Mouse (Mus musculus): ENCODE results near the gene Mfsd10.

Mfsd10 gene

GRCm38 (mm10) chr5:34636481-34637287 is at the start of gene Mfsd10:
Gene Mfsd10 (minus strand): TSS chr5:34637212.
- DNase-seq (ENCODE audit: low spot score): peak; percentile 81

GRCm38 (mm10) chr5:34670280-34670679 is 33.3 kb upstream of the Mfsd10 start:
- no peak for DNase-seq (ENCODE audit: low spot score)

DNA sequence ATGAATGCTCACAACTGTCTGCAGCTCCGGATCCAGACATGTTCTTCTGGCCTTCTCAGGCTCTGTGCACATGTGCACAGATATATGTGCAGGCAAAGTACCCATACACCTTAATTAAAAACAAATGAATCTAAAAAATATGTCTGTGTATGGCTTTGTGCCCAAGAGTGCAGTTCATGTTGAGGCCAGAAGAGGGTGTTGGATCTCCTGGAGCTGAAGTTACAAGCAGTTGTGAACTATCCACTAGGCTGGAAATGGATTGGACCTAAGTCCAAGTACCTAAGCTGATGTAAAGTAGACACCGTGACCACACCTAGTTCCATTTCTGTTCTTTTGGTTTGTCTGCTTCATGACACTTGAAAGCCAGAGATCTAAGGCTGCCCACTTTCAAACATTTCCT is 32.5 kb upstream of the Mfsd10 start:
- no peak for DNase-seq (ENCODE audit: low spot score)

GRCm38 (mm10) chr5:34663231-34663630 is 26.2 kb upstream of the Mfsd10 start:
- no peak for DNase-seq (ENCODE audit: low spot score)

DNA sequence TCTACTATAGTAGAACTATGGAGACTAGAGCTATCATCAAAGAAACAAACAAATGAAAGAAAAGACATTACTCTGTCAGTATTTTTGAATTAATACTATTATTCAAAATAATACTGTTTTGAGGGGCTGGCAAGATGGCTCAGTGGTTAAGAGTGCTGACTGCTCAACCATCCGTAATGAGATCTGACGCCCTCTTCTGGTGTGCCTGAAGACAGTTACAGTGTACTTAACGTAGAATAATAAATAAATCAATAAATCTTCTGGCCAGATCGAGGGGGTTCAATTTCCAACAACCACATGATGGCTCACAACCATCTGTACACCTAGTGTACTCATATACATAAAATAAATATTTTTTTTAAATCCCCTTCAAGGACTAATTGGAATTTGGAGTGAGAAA is 24.9 kb upstream of the Mfsd10 start:
- no peak for DNase-seq (ENCODE audit: low spot score)

GRCm38 (mm10) chr5:34660591-34661130 is 23.6 kb upstream of the Mfsd10 start:
- DNase-seq (ENCODE audit: low spot score): no peak

DNA sequence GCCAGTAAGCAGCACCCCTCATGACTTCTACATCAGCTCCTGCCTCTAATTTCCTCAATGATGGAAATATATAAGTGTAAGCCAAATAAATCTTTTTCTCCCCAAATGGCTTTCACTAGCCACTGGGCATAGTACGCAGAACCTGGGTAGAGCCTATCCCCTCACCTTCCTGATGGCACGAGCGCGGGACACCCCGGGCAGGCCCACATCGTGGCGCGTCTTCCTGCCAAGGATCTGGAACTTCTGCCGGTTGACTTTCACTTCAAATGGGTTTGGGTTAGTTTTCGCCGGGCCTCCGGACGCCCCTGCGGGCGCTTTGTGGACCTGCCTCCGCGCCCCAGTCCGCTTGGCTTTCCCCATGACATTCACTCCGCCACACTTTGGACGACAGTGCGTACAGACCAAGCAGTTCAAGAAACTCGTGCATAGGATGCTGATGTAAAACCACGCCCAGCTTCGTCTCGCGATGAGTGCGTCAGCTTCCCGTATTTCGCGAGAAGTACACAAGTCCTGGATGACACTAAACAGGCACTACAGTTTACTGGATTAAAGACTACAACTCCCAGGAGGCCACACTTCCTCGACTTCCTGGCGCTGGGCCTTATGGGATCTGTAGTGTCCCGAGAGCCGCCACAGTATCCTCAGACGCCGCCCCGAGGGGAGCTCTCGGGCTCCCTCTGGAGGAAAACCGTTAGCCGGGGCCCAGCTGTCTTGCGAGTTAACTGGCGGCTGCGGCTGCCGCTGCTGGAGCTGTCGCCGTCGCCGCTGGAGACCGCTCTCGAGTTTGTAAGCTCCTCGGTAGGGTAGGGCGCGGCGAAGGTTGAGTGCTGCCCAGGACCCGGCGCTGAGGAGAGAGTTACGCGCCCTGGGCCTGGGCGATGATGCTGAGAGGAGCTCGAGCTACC is 22.9 kb upstream of the Mfsd10 start, which contains the start of the genes Nop14 and Grk4:
Gene Nop14, minus strand, starts transcription at position 463 of the 905 bp plus-strand sequence.
Gene Grk4, plus strand, starts transcription at position 694 of the 905 bp plus-strand sequence.
- DNase-seq (ENCODE audit: low spot score): peak; percentile 100

- DNase-seq (ENCODE audit: low spot score): no peak
Observed at GRCm38 (mm10) chr5:34657556-34657955, 20.5 kb upstream of the Mfsd10 start.

GRCm38 (mm10) chr5:34654881-34655280 is 17.9 kb upstream of the Mfsd10 start:
- DNase-seq (ENCODE audit: low spot score): no peak

GRCm38 (mm10) chr5:34652961-34653360 is 15.9 kb upstream of the Mfsd10 start:
- DNase-seq (ENCODE audit: low spot score): no peak

- DNase-seq (ENCODE audit: low spot score): peak; percentile 88
Observed at GRCm38 (mm10) chr5:34647581-34647980, 10.6 kb upstream of the Mfsd10 start.

GRCm38 (mm10) chr5:34642932-34643331 is 5.9 kb upstream of the Mfsd10 start:
- DNase-seq (ENCODE audit: low spot score): peak; percentile 75

GRCm38 (mm10) chr5:34641991-34642390 is 5.0 kb upstream of the Mfsd10 start:
- DNase-seq (ENCODE audit: low spot score): no peak

DNA sequence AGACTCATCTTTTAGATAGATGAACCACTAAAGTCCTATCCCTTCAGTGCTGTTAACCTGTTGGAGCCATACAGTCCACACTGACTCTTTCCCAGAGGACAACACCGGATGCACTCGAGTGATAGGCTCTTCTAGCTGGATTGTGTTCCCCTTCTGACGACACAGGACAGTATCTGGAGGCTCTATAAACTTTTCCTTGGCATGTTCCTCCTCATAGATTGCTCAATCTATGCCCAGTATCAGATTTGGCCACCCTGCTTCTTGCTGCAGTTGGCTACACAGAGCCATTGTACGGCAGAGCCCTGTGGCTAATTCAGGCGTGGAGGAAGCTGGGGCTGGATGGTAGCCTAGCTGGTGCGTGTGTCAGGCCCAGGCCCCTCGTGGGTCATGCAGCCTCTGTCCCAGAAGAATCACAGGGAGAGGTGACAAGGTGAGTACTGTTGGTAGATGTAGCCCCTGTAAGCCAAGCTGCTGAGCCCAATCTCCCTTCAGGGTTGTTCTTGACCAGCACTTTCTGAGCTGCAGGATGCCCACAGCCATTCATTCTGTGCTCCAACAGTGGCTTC is 662 bp upstream of the Mfsd10 start:
- no peak for DNase-seq (ENCODE audit: low spot score)

- peak; percentile 4 for DNase-seq (ENCODE audit: low spot score)
Observed at GRCm38 (mm10) chr5:34635665-34636192, 1.3 kb downstream of the Mfsd10 start.

DNA sequence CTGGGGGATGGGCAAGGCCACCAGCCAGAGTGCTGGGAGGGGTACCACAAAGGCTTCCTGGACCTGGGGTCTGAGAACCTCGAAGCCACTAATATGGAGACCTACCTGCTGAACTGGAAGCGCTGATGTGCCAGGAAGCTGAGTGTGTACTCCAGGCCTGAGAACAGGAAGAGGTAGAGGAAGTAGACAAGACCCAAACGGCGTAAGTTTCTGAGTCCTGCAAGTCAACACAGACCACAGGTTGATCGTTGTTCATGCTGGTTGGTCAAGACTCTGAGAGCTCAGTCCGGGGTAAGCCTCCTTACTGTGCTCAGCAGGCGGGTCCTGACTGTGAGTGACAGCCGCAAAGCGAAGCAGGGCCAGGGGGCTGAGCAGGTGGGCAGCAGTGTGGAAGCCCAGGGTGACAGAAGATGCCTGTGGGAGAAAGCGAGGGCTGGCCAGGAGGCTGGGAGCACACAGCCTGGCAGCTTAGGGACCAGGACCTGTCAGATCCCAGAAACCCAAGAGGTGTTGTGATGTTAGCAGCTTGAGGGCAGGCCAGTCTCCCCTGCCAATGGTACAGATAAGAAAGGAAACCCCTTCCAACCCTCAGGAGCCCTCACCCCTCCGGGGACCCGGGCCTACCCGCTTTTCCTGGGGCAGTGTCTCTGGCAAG is 2.1 kb downstream of the Mfsd10 start:
- DNase-seq (ENCODE audit: low spot score): no peak

- no peak for DNase-seq (ENCODE audit: low spot score)
Observed at GRCm38 (mm10) chr5:34633641-34634040, 3.4 kb downstream of the Mfsd10 start.

GRCm38 (mm10) chr5:34632996-34633395 is 4.0 kb downstream of the Mfsd10 start:
- no peak for DNase-seq (ENCODE audit: low spot score)

- DNase-seq (ENCODE audit: low spot score): no peak
Observed at GRCm38 (mm10) chr5:34609966-34610365, 27.0 kb downstream of the Mfsd10 start.

- no peak for DNase-seq (ENCODE audit: low spot score)
Observed at GRCm38 (mm10) chr5:34608226-34608625, 28.8 kb downstream of the Mfsd10 start.

Data from retina, embryonic 14.5 days (tissue).